Mouse (Mus musculus) forebrain, embryonic 16.5 days (tissue): ENCODE results near the gene Ano2. TPM values are rescaled to one million over a fixed set of nuclear protein-coding genes. Genes with fewer than 3 reads are reported as not detected.

Experiments
- ATAC-seq: fragments of 200-750 bp; cut with Nextera tagmentation; 2 replicates; pipeline ENCODE4 v1.8.0; 2017; ENCODE audit warnings: mild to moderate bottlenecking, moderate library complexity
- H3K27ac ChIP-seq: fragments of 300-500 bp; sonication (generic); 2 replicates; pipeline ENCODE4 v1.5.1; 2014; ENCODE audit warnings: low read length, control low read depth
- H3K27me3 ChIP-seq: fragments of 300-500 bp; sonication (generic); replicated peaks from 2 replicates; pipeline ENCODE4 v1.6.1; 2014; ENCODE audit warnings: low read length; ENCODE audit not compliant: control insufficient read depth, insufficient read depth
- H3K36me3 ChIP-seq: fragments of 300-500 bp; sonication (generic); 2 replicates; pipeline ENCODE4 v1.6.1; 2014; ENCODE audit not compliant: control insufficient read depth, insufficient read depth
- H3K4me1 ChIP-seq: fragments of 300-500 bp; sonication (generic); replicated peaks from 2 replicates; pipeline ENCODE4 v1.6.1; 2014; ENCODE audit warnings: low read length; ENCODE audit not compliant: control insufficient read depth, insufficient read depth
- H3K4me2 ChIP-seq: fragments of 300-500 bp; sonication (generic); 2 replicates; pipeline ENCODE4 v1.6.1; 2014; ENCODE audit warnings: mild to moderate bottlenecking, low read length, control low read depth
- H3K4me3 ChIP-seq: fragments of 300-500 bp; sonication (generic); replicated peaks from 2 replicates; pipeline ENCODE4 v1.5.1; 2014; ENCODE audit warnings: mild to moderate bottlenecking, low read length, control low read depth
- H3K9ac ChIP-seq: fragments of 300-500 bp; sonication (generic); replicated peaks from 2 replicates; pipeline ENCODE4 v1.6.1; 2014; ENCODE audit warnings: low read depth, low read length, control low read depth
- H3K9me3 ChIP-seq: fragments of 300-500 bp; sonication (generic); 2 replicates; pipeline ENCODE4 v1.6.1; 2016; ENCODE audit warnings: low read length; ENCODE audit not compliant: control insufficient read depth
- WGBS: fragments of 180-500 bp; shearing (Covaris S2); extraction: QIAGEN DNeasy Blood & Tissue Kit; methylation state at CpG from one replicate; pipeline ENCODE4 v1.1.7; 2014; 5-methylcytosine and 5-hydroxymethylcytosine counted together
- polyA plus RNA-seq: library from polyadenylated mRNA; unstranded; fragments of >200 nt; fragmentation: Nextera tagmentation; extraction: Ambion mirVana; gene quantifications from 2 replicates; pipeline ENCODE4 v1.2.1, GENCODE M21; 2015

The Ano2 gene
- polyA plus RNA-seq, 1 experiment from 2014 or later = 0.28 TPM

- Histone ChIP-seq H3K4me2 (no peak overlapping the region), H3K27me3 (no peaks in the 10 kb centered on the region), H3K9me3 (no peaks in the 10 kb centered on the region), H3K27ac (no peak overlapping the region), H3K4me1 (no peaks in the 10 kb centered on the region), H3K9ac (no peak overlapping the region), H3K36me3 (no peaks in the 10 kb centered on the region), H3K4me3 (no peak overlapping the region)
- WGBS = 42% methylated on average over 4 of the region's 4 CpGs
- no peak for ATAC-seq
Observed at GRCm38 (mm10) chr6:126045931-126046330, 355.7 kb downstream of the Ano2 start.

- no peaks in the 10 kb centered on the region for H3K4me1 ChIP-seq
- 84% methylated on average over 4 of the region's 4 CpGs for WGBS
- H3K4me2 ChIP-seq = no peak overlapping the region
- ATAC-seq = no peak
- no peak overlapping the region for H3K4me3 ChIP-seq
- no peaks in the 10 kb centered on the region for H3K27me3 ChIP-seq
- no peaks in the 10 kb centered on the region for H3K9me3 ChIP-seq
- no peak overlapping the region for H3K9ac ChIP-seq
- H3K27ac ChIP-seq = no peak overlapping the region
- no peaks in the 10 kb centered on the region for H3K36me3 ChIP-seq
Observed at GRCm38 (mm10) chr6:126048206-126048605, 358.0 kb downstream of the Ano2 start.

GRCm38 (mm10) chr6:126053136-126053535 is 362.9 kb downstream of the Ano2 start:
- H3K9me3 ChIP-seq = no peaks in the 10 kb centered on the region
- H3K4me2 ChIP-seq = no peak overlapping the region
- H3K4me1 ChIP-seq = no peaks in the 10 kb centered on the region
- H3K9ac ChIP-seq = no peak overlapping the region
- no peaks in the 10 kb centered on the region for H3K36me3 ChIP-seq
- no peak for ATAC-seq
- WGBS = 90% methylated on average over 5 of the region's 5 CpGs
- no peaks in the 10 kb centered on the region for H3K27me3 ChIP-seq
- no peak overlapping the region for H3K27ac ChIP-seq
- no peak overlapping the region for H3K4me3 ChIP-seq

- Histone ChIP-seq H3K4me3 (no peak overlapping the region), H3K9me3 (no peaks in the 10 kb centered on the region), H3K9ac (no peak overlapping the region), H3K27ac (no peak overlapping the region), H3K27me3 (no peaks in the 10 kb centered on the region), H3K36me3 (no peaks in the 10 kb centered on the region), H3K4me2 (no peak overlapping the region), H3K4me1 (no peaks in the 10 kb centered on the region)
- ATAC-seq = no peak
- WGBS = 85% methylated on average over 3 of the region's 3 CpGs
Observed at GRCm38 (mm10) chr6:126057706-126058105, 367.5 kb downstream of the Ano2 start.

DNA sequence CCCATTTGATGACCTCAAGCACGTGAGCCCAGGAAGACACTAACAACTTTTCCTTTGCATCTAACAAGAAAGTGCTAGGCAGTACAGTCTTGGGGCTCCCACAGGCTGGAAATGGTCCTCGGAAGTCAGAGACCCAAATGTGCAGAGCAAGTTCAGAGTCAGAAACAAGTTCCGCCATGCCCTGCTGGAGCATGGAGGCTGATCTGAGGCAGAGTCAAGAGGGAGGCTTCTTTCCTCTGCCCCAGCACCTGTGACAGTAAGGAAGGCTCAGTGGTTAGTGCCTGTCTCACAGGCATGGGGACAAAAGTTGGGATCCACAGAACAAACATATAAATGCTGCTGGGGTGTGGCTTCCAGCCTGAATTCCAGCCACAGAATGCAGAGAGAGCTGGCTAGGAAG is 390.3 kb downstream of the Ano2 start:
- H3K4me1 ChIP-seq = no peaks in the 10 kb centered on the region
- H3K36me3 ChIP-seq = no peaks in the 10 kb centered on the region
- H3K27ac ChIP-seq = no peak overlapping the region
- H3K4me2 ChIP-seq = no peak overlapping the region
- no peaks in the 10 kb centered on the region for H3K9me3 ChIP-seq
- no peak overlapping the region for H3K9ac ChIP-seq
- no peaks in the 10 kb centered on the region for H3K27me3 ChIP-seq
- 82% methylated on average over 3 of the region's 3 CpGs for WGBS
- no peak for ATAC-seq
- no peak overlapping the region for H3K4me3 ChIP-seq

- no peaks in the 10 kb centered on the region for H3K9me3 ChIP-seq
- no peaks in the 10 kb centered on the region for H3K27me3 ChIP-seq
- WGBS = 76% methylated on average over 3 of the region's 3 CpGs
- no peaks in the 10 kb centered on the region for H3K36me3 ChIP-seq
- H3K4me2 ChIP-seq = no peak overlapping the region
- ATAC-seq = no peak
- H3K9ac ChIP-seq = no peak overlapping the region
- H3K27ac ChIP-seq = no peak overlapping the region
- no peak overlapping the region for H3K4me3 ChIP-seq
- no peaks in the 10 kb centered on the region for H3K4me1 ChIP-seq
Observed at GRCm38 (mm10) chr6:126086321-126086950, 396.2 kb downstream of the Ano2 start.

- Histone ChIP-seq H3K4me3 (no peak overlapping the region), H3K27me3 (no peaks in the 10 kb centered on the region), H3K9ac (no peak overlapping the region), H3K27ac (no peak overlapping the region), H3K9me3 (no peaks in the 10 kb centered on the region), H3K36me3 (no peaks in the 10 kb centered on the region), H3K4me1 (no peaks in the 10 kb centered on the region), H3K4me2 (no peak overlapping the region)
- ATAC-seq = no peak
- 93% methylated on average over 12 of the region's 12 CpGs for WGBS
Observed at GRCm38 (mm10) chr6:126088489-126089265, 398.5 kb downstream of the Ano2 start.

Other genes starting within 250 kb of the Ano2 start
- gene Cd9, start 195.6 kb upstream of the Ano2 start, polyA plus RNA-seq = 78.4 and 101 TPM in 2 replicates
- 6.3 and 9.8 TPM in 2 replicates for gene Vwf, start 143.6 kb upstream of the Ano2 start, polyA plus RNA-seq